8 mouse cellular contexts compared by ENCODE assay signal in genomic region chr15:85672931-85673330, GRCm38 (mm10).
DNase-seq lines count a peak whose midpoint lies in the region; ATAC-seq and TF ChIP-seq lines count a peak whose summit lies in the region.

No protein-coding gene starts in this region.

- H3K4me2 ChIP-seq in liver, embryonic 11.5 days = no peak overlapping the region
- peak overlapping the region; percentile 64 for H3K4me2 ChIP-seq in heart, postnatal 0 days (ENCODE audit: low read depth, low read length)
- H3K4me2 ChIP-seq in midbrain, postnatal 0 days (ENCODE audit: low read depth, low read length, poor library complexity, severe bottlenecking) = peak overlapping the region; percentile 87

- 2% methylated on average over 3 of the region's 3 CpGs for WGBS in cerebellum, adult 2 months
- WGBS in liver, adult 2 months = 7% methylated on average over 3 of the region's 3 CpGs
- 69% methylated on average over 3 of the region's 3 CpGs for WGBS in liver, embryonic 11.5 days
- WGBS in heart, postnatal 0 days = 46% methylated on average over 3 of the region's 3 CpGs
- WGBS in midbrain, postnatal 0 days = 25% methylated on average over 3 of the region's 3 CpGs

- no peaks in the 10 kb centered on the region for H3K27me3 ChIP-seq in cerebellum, adult 2 months (ENCODE audit: control insufficient read depth, insufficient read depth, low read length)
- H3K27me3 ChIP-seq in liver, adult 2 months (ENCODE audit: control insufficient read depth, insufficient read depth, low read length) = no peaks in the 10 kb centered on the region
- peaks cover 90% of the 10 kb centered on the region for H3K27me3 ChIP-seq in liver, embryonic 11.5 days (replicated peaks; ENCODE audit: control insufficient read depth, insufficient read depth, low read length)
- no peaks in the 10 kb centered on the region for H3K27me3 ChIP-seq in heart, postnatal 0 days (ENCODE audit: control insufficient read depth, insufficient read depth, low read length)
- no peaks in the 10 kb centered on the region for H3K27me3 ChIP-seq in midbrain, postnatal 0 days (ENCODE audit: insufficient read depth, low read length)

- H3K79me2 ChIP-seq in liver, adult 2 months (ENCODE audit: control insufficient read depth, insufficient read depth, low read length) = peaks cover 38% of the 10 kb centered on the region

- TF ChIP-seq EP300 in heart, postnatal 0 days (IDR thresholded peaks at IDR 0.05; ENCODE audit: low read depth) = no peak

- TF ChIP-seq CTCF in cerebellum, adult 2 months (IDR thresholded peaks at IDR 0.05; ENCODE audit: borderline replicate concordance, insufficient read depth, low read depth, low read length) = no peak
- TF ChIP-seq CTCF in liver, adult 2 months (IDR thresholded peaks at IDR 0.05; ENCODE audit: low read depth, low read length) = no peak
- no peak for TF ChIP-seq CTCF in heart, postnatal 0 days (IDR thresholded peaks at IDR 0.05; ENCODE audit: low read depth)
- TF ChIP-seq CTCF in midbrain, postnatal 0 days (IDR thresholded peaks at IDR 0.05) = no peak

- DNase-seq in cerebellum, adult 2 months = peak in 1 of 2 experiments; percentile 56
- DNase-seq in cerebellum, postnatal 4 days (ENCODE audit: low spot score in 2 of 2) = no peak
- no peak for DNase-seq in liver, adult 2 months (ENCODE audit: extremely low read depth, low read depth, low spot score)
- no peak for DNase-seq in liver, embryonic 11.5 days (ENCODE audit: low spot score)
- DNase-seq in heart, postnatal 0 days (ENCODE audit: low spot score) = no peak
- no peak for DNase-seq in midbrain, postnatal 0 days (ENCODE audit: low spot score)
- DNase-seq in spleen, adult 18-20 months = no peak
- DNase-seq in ovary, postnatal 10 days (ENCODE audit: low spot score) = no peak

- no peaks in the 10 kb centered on the region for H3K36me3 ChIP-seq in liver, adult 2 months (ENCODE audit: control insufficient read depth, insufficient read depth, low read length)
- H3K36me3 ChIP-seq in liver, embryonic 11.5 days (ENCODE audit: control insufficient read depth, insufficient read depth, low read length) = no peaks in the 10 kb centered on the region
- H3K36me3 ChIP-seq in heart, postnatal 0 days (replicated peaks; ENCODE audit: control insufficient read depth, insufficient read depth, low read length) = peaks cover 13% of the 10 kb centered on the region; the same call in 1 of the 2 replicates
- peaks cover 2% of the 10 kb centered on the region; the same call in 1 of the 2 replicates for H3K36me3 ChIP-seq in midbrain, postnatal 0 days (ENCODE audit: insufficient read depth, low read length)

- peak overlapping the region; percentile 67; the same call in 1 of the 2 replicates for H3K27ac ChIP-seq in cerebellum, adult 2 months (ENCODE audit: insufficient read depth, low read length)
- peak overlapping the region; percentile 62 for H3K27ac ChIP-seq in liver, adult 2 months (replicated peaks; ENCODE audit: insufficient read depth, low read depth, low read length)
- no peak overlapping the region for H3K27ac ChIP-seq in liver, embryonic 11.5 days (ENCODE audit: low read depth, low read length)
- H3K27ac ChIP-seq in heart, postnatal 0 days (ENCODE audit: low read depth) = 0 out of 2 replicates have a peak overlapping the region, but pooled peaks have one; percentile 41
- H3K27ac ChIP-seq in midbrain, postnatal 0 days (ENCODE audit: low read depth, low read length) = peak overlapping the region; percentile 99

- no peak for TF ChIP-seq POLR2A in cerebellum, adult 2 months (IDR thresholded peaks at IDR 0.05; ENCODE audit: borderline replicate concordance, insufficient read depth, low read length)
- no peak for TF ChIP-seq POLR2A in liver, adult 2 months (IDR thresholded peaks at IDR 0.05; ENCODE audit: extremely low read depth, insufficient read depth, low read length)

- no peaks in the 10 kb centered on the region for H3K9me3 ChIP-seq in liver, embryonic 11.5 days (ENCODE audit: control insufficient read depth, low read length)
- H3K9me3 ChIP-seq in heart, postnatal 0 days (replicated peaks; ENCODE audit: control insufficient read depth, low read length) = no peaks in the 10 kb centered on the region
- no peaks in the 10 kb centered on the region for H3K9me3 ChIP-seq in midbrain, postnatal 0 days (ENCODE audit: low read length)

- no peak for ATAC-seq in liver, embryonic 11.5 days (replicated peaks; ENCODE audit: low FRiP score)
- no peak for ATAC-seq in heart, postnatal 0 days (ENCODE audit: insufficient read depth, low read depth)
- ATAC-seq in midbrain, postnatal 0 days (ENCODE audit: low FRiP score) = no peak

- H3K4me1 ChIP-seq in cerebellum, adult 2 months (ENCODE audit: control insufficient read depth, insufficient read depth, low read length) = peaks cover 25% of the 10 kb centered on the region
- H3K4me1 ChIP-seq in liver, adult 2 months (ENCODE audit: control insufficient read depth, insufficient read depth, low read length) = peaks cover 39% of the 10 kb centered on the region
- H3K4me1 ChIP-seq in liver, embryonic 11.5 days (replicated peaks; ENCODE audit: control insufficient read depth, insufficient read depth, low read length) = peaks cover 6% of the 10 kb centered on the region; the same call in 1 of the 2 replicates
- H3K4me1 ChIP-seq in heart, postnatal 0 days (ENCODE audit: control insufficient read depth, insufficient read depth) = peaks cover 52% of the 10 kb centered on the region
- peaks cover 14% of the 10 kb centered on the region; the same call in 1 of the 2 replicates for H3K4me1 ChIP-seq in midbrain, postnatal 0 days (ENCODE audit: insufficient read depth, low read length)

- peak overlapping the region; percentile 58 for H3K4me3 ChIP-seq in cerebellum, adult 2 months (replicated peaks; ENCODE audit: insufficient read depth, low read depth, low read length)
- H3K4me3 ChIP-seq in liver, adult 2 months (ENCODE audit: insufficient read depth, low read depth, low read length) = peak overlapping the region; percentile 44
- H3K4me3 ChIP-seq in liver, embryonic 11.5 days (ENCODE audit: low read depth, low read length) = no peak overlapping the region
- H3K4me3 ChIP-seq in heart, postnatal 0 days (ENCODE audit: low read depth, low read length) = peak overlapping the region; percentile 84
- peak overlapping the region; percentile 61 for H3K4me3 ChIP-seq in midbrain, postnatal 0 days (ENCODE audit: low read depth, low read length)

- H3K9ac ChIP-seq in liver, adult 2 months (ENCODE audit: low read depth, low read length) = peak overlapping the region; percentile 73
- H3K9ac ChIP-seq in liver, embryonic 11.5 days (ENCODE audit: low read depth, low read length) = no peak overlapping the region
- peak overlapping the region; percentile 98 for H3K9ac ChIP-seq in heart, postnatal 0 days (replicated peaks; ENCODE audit: low read depth, low read length)
- peak overlapping the region; percentile 84 for H3K9ac ChIP-seq in midbrain, postnatal 0 days (replicated peaks; ENCODE audit: low read length, poor library complexity, severe bottlenecking)
